Mouse (Mus musculus) limb, embryonic 12.5 days (tissue): ENCODE measurements at regions not wholly inside any gene's neighbourhood (a gene's known extent, or its start where the extent isn't known, plus 50 kb on each side); places are given as distances from the start of the nearest gene placed in this dataset.
A peak's percentile ranks its signal among the peaks of the same experiment; 100 is the strongest.

Experiments used
- ATAC-seq: fragments of 200-750 bp; cut with Nextera tagmentation; 2 replicates; pipeline ENCODE4 v1.8.0; 2017; ENCODE audit warnings: low read depth, moderate TSS enrichment; ENCODE audit not compliant: insufficient number of reproducible peaks, insufficient read depth, low FRiP score, low TSS enrichment
- H3K27ac ChIP-seq: fragments of 300-500 bp; sonication (generic); 2 replicates; pipeline ENCODE4 v1.5.1; 2016; ENCODE audit warnings: mild to moderate bottlenecking, moderate library complexity
- H3K27me3 ChIP-seq: fragments of 300-500 bp; sonication (generic); 2 replicates; pipeline ENCODE4 v1.6.1; 2016; ENCODE audit warnings: mild to moderate bottlenecking, moderate library complexity
- H3K36me3 ChIP-seq: fragments of 300-500 bp; sonication (generic); 2 replicates; pipeline ENCODE4 v1.6.1; 2016; ENCODE audit warnings: mild to moderate bottlenecking, moderate library complexity
- H3K4me1 ChIP-seq: fragments of 300-500 bp; sonication (generic); replicated peaks from 2 replicates; pipeline ENCODE4 v1.6.1; 2016
- H3K4me2 ChIP-seq: fragments of 300-500 bp; sonication (generic); 2 replicates; pipeline ENCODE4 v1.6.1; 2016; ENCODE audit warnings: mild to moderate bottlenecking, moderate library complexity
- H3K4me3 ChIP-seq: fragments of 300-500 bp; sonication (generic); replicated peaks from 2 replicates; pipeline ENCODE4 v1.5.1; 2016; ENCODE audit warnings: mild to moderate bottlenecking
- H3K9ac ChIP-seq: fragments of 300-500 bp; sonication (generic); replicated peaks from 2 replicates; pipeline ENCODE4 v1.6.1; 2016; ENCODE audit warnings: mild to moderate bottlenecking, moderate library complexity
- H3K9me3 ChIP-seq: fragments of 300-500 bp; sonication (generic); 2 replicates; pipeline ENCODE4 v1.6.1; 2016; ENCODE audit warnings: mild to moderate bottlenecking, moderate library complexity
- WGBS: fragments of 180-500 bp; shearing (Covaris S2); methylation state at CpG from one replicate; pipeline ENCODE4 v1.1.7; 2016; 5-methylcytosine and 5-hydroxymethylcytosine counted together

DNA sequence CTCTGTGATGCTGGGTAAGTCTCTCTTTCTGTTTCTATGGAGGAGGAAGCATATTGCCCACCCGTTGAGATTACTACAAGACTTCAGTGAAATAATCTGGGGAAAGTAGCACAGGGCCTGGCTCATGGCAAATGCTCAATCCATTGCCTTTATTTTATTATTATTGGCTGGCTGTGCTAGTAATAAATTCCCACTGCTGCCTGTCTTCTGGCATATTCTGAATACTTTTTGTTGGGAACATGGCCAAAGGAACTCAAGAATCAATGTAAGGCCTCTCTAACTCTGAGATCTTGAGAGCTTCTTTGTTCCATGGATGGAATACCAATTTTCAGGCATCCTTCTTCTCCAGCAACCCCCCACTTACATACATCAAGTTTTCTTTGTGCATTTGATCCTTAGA, 237.3 kb downstream of the Mex3b start:
- Histone ChIP-seq H3K4me2 (no peak overlapping the region), H3K9ac (no peak overlapping the region), H3K9me3 (no peaks in the 10 kb centered on the region), H3K36me3 (no peaks in the 10 kb centered on the region), H3K4me3 (no peak overlapping the region), H3K27me3 (no peaks in the 10 kb centered on the region), H3K27ac (no peak overlapping the region), H3K4me1 (no peaks in the 10 kb centered on the region)
- no peak for ATAC-seq
- WGBS = 88% methylated on average over 1 of the region's 1 CpGs

DNA sequence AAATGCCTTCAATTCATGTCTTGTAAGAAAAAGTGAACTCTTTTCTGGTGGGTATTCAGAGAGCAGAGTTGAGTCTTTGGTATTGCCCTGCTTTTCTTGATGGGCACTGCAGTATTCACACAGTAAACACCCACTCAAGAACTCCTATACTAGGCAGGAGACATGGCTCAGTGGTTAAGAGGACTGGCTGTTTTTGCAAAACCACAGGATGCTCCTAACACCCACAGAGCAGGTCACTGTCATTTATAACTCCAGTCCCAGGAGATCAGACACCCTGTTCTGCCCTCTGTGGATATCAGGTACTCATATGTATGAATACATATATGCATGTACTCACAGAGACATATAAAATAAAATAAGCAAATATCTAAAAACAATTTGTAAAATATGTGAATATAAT, 238.5 kb downstream of the Mex3b start:
- no peaks in the 10 kb centered on the region for H3K27me3 ChIP-seq
- H3K27ac ChIP-seq = no peak overlapping the region
- no peak for ATAC-seq
- H3K4me2 ChIP-seq = no peak overlapping the region
- no peaks in the 10 kb centered on the region for H3K36me3 ChIP-seq
- H3K9ac ChIP-seq = no peak overlapping the region
- no peak overlapping the region for H3K4me3 ChIP-seq
- no peaks in the 10 kb centered on the region for H3K9me3 ChIP-seq
- no peaks in the 10 kb centered on the region for H3K4me1 ChIP-seq

DNA sequence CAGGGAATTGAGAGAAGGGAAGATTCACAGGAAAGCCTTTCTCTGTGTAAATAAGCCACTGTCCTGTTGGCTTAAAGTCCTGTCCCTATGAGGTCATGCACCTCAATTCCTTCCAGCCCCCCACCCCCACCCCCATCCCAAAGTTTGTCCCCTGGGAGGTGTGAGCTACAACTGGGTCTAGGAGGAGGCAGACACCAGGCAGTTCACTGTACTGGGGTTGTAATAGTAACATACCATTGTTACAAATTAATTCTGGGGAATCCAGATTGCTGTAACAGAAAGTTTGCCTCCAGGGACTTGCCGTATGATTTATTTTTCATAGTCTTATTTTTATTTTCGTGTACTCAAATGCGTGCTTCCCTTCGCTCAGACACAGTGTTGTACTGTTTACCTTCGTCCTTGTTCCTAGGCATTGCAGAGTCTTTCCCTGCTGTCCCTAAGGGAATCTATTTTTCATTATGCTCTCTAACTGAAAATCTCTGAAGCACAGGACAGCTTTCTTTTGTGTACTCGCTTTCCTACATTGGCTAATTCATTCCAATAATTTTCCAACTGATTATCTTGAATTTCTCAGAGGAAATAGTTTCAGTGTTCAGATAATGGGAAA, 244.2 kb downstream of the Mex3b start:
- ATAC-seq = no peak
- no peak overlapping the region for H3K9ac ChIP-seq
- no peak overlapping the region for H3K4me3 ChIP-seq
- no peaks in the 10 kb centered on the region for H3K36me3 ChIP-seq
- H3K4me1 ChIP-seq = 0 out of 2 replicates have a peak, but pooled peaks cover 4% of the 10 kb centered on the region
- no peak overlapping the region for H3K27ac ChIP-seq
- H3K27me3 ChIP-seq = no peaks in the 10 kb centered on the region
- no peaks in the 10 kb centered on the region for H3K9me3 ChIP-seq
- WGBS = 82% methylated on average over 6 of the region's 6 CpGs
- H3K4me2 ChIP-seq = no peak overlapping the region

DNA sequence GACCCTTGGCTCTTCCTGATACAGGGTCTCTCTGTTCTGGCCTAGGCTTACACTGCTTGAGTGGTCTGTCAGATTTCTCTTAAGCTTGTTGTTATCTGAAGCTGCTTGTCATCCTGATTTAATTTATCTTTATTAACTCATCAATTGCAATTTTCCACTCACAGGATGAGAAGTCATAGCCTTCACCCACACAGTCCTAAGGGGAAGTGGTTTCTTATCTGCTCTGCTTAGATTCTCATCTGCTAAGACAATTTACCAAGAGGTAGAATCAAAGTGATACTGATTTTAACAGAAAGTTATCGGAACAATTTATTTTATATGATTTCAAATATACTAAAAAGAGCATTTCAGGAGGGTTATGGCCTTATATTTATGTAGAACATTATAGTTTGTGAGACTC, 249.4 kb downstream of the Mex3b start:
- no peak for ATAC-seq
- Histone ChIP-seq H3K9me3 (no peaks in the 10 kb centered on the region), H3K4me3 (no peak overlapping the region), H3K27me3 (no peaks in the 10 kb centered on the region), H3K4me2 (no peak overlapping the region), H3K36me3 (no peaks in the 10 kb centered on the region), H3K9ac (no peak overlapping the region), H3K27ac (no peak overlapping the region), H3K4me1 (no peaks in the 10 kb centered on the region)
- WGBS = 89% methylated on average over 1 of the region's 1 CpGs

- Histone ChIP-seq H3K4me3 (no peak overlapping the region), H3K36me3 (no peaks in the 10 kb centered on the region), H3K27me3 (no peaks in the 10 kb centered on the region), H3K9ac (no peak overlapping the region), H3K4me2 (no peak overlapping the region), H3K4me1 (no peaks in the 10 kb centered on the region), H3K27ac (no peak overlapping the region), H3K9me3 (no peaks in the 10 kb centered on the region)
- ATAC-seq = no peak
- WGBS = 86% methylated on average over 3 of the region's 3 CpGs
These were observed 249.9 kb downstream of the Mex3b start for GRCm38 (mm10) chr7:83117065-83117464.

- H3K27ac ChIP-seq = no peak overlapping the region
- no peaks in the 10 kb centered on the region for H3K27me3 ChIP-seq
- no peaks in the 10 kb centered on the region for H3K36me3 ChIP-seq
- no peak overlapping the region for H3K9ac ChIP-seq
- 84% methylated on average over 4 of the region's 4 CpGs for WGBS
- H3K4me1 ChIP-seq = no peaks in the 10 kb centered on the region
- H3K4me2 ChIP-seq = no peak overlapping the region
- peaks cover 6% of the 10 kb centered on the region; the same call in 1 of the 2 replicates for H3K9me3 ChIP-seq
- no peak overlapping the region for H3K4me3 ChIP-seq
- no peak for ATAC-seq
These were observed 259.1 kb downstream of the Mex3b start for GRCm38 (mm10) chr7:83126196-83126595.

DNA sequence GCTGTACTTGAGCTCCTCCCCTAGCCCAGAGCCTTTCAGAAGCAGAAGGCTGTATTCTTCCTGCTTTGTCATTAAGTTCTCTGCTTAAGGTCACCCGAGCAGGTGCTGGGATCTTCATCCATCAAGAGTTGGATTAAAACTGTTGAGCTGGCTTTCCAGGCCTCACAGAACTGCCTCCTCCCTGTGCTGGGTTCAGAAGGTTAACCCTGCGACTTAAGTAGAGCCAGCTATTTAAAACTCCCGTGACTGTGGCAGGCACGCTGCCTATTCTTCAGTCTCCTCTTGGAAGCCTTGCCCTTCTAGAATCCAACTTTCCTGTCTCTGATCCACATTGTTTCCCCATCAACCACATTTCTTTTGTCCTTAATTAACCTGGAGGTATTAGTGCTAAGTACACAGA, 273.1 kb downstream of the Mex3b start:
- H3K36me3 ChIP-seq = no peaks in the 10 kb centered on the region
- no peak overlapping the region for H3K4me3 ChIP-seq
- no peaks in the 10 kb centered on the region for H3K9me3 ChIP-seq
- no peak for ATAC-seq
- WGBS = 29% methylated on average over 4 of the region's 4 CpGs
- H3K27ac ChIP-seq = peak overlapping the region; percentile 9; the same call in 1 of the 2 replicates
- H3K9ac ChIP-seq = no peak overlapping the region
- H3K4me2 ChIP-seq = no peak overlapping the region
- H3K4me1 ChIP-seq = peaks cover 11% of the 10 kb centered on the region
- no peaks in the 10 kb centered on the region for H3K27me3 ChIP-seq

- H3K9ac ChIP-seq = no peak overlapping the region
- H3K4me3 ChIP-seq = no peak overlapping the region
- no peak overlapping the region for H3K4me2 ChIP-seq
- H3K9me3 ChIP-seq = no peaks in the 10 kb centered on the region
- no peak for ATAC-seq
- 89% methylated on average over 3 of the region's 3 CpGs for WGBS
- H3K4me1 ChIP-seq = peaks cover 11% of the 10 kb centered on the region
- H3K27ac ChIP-seq = peak overlapping the region; percentile 9; the same call in 1 of the 2 replicates
- no peaks in the 10 kb centered on the region for H3K27me3 ChIP-seq
- no peaks in the 10 kb centered on the region for H3K36me3 ChIP-seq
These were observed 273.5 kb downstream of the Mex3b start for GRCm38 (mm10) chr7:83140658-83141057.

DNA sequence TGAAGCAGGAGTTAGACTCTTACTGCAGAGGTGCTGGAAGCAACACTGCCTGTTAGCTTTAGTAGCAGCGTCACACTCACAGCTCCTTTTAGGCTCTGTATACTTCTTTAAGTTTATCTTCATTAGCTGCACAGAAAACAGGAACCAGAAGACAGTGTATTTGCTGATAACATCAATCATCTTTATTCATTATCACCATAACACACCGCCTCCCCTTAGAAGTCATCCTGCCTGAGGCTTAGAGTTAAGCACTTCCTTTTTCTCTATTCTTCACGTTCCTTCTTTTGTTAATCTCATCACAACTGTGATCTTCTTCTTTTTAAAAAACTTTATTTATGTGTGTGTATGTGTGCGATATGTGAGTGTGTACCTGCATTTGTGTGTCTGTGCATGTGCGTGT, 276.9 kb downstream of the Mex3b start:
- no peaks in the 10 kb centered on the region for H3K9me3 ChIP-seq
- no peak overlapping the region for H3K4me3 ChIP-seq
- peaks cover 11% of the 10 kb centered on the region for H3K4me1 ChIP-seq
- no peak overlapping the region for H3K27ac ChIP-seq
- 84% methylated on average over 5 of the region's 5 CpGs for WGBS
- no peak overlapping the region for H3K9ac ChIP-seq
- ATAC-seq = no peak
- no peaks in the 10 kb centered on the region for H3K27me3 ChIP-seq
- H3K4me2 ChIP-seq = no peak overlapping the region
- no peaks in the 10 kb centered on the region for H3K36me3 ChIP-seq

DNA sequence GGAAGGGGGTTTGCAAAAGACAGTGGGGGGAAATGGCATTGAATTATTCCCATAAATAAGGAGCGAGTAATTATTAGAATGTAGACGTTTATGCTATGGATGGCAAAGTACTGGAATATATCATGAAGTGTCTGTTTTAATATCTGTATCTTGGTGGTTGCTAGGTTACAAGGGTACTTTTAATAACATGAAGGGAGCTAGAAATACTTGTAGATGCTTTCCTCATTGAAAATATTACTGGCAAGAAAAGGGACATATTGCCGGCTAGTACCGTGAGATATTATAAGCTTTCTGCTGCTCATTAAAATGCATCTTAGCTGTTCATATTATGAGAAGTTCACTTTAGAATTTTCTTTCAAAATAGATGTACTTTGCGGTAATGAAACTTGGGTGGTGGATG, 278.4 kb downstream of the Mex3b start:
- 91% methylated on average over 5 of the region's 5 CpGs for WGBS
- no peak overlapping the region for H3K27ac ChIP-seq
- no peaks in the 10 kb centered on the region for H3K36me3 ChIP-seq
- no peak overlapping the region for H3K9ac ChIP-seq
- no peaks in the 10 kb centered on the region for H3K9me3 ChIP-seq
- no peak for ATAC-seq
- H3K4me3 ChIP-seq = no peak overlapping the region
- no peak overlapping the region for H3K4me2 ChIP-seq
- H3K4me1 ChIP-seq = peaks cover 3% of the 10 kb centered on the region
- H3K27me3 ChIP-seq = no peaks in the 10 kb centered on the region

- Histone ChIP-seq H3K36me3 (no peaks in the 10 kb centered on the region), H3K4me2 (no peak overlapping the region), H3K27ac (no peak overlapping the region), H3K9me3 (peaks cover 7% of the 10 kb centered on the region; the same call in 1 of the 2 replicates), H3K9ac (no peak overlapping the region), H3K4me3 (no peak overlapping the region), H3K4me1 (0 out of 2 replicates have a peak, but pooled peaks cover 4% of the 10 kb centered on the region), H3K27me3 (no peaks in the 10 kb centered on the region)
- whole genome bisulfite sequencing = 84% methylated on average over 2 of the region's 2 CpGs
- ATAC-seq = no peak
These were observed 294.1 kb downstream of the Mex3b start for GRCm38 (mm10) chr7:83161226-83161625.

GRCm38 (mm10) chr7:83162868-83163267, 295.7 kb downstream of the Mex3b start:
- Histone ChIP-seq H3K27ac (no peak overlapping the region), H3K4me3 (no peak overlapping the region), H3K36me3 (no peaks in the 10 kb centered on the region), H3K9me3 (peaks cover 7% of the 10 kb centered on the region; the same call in 1 of the 2 replicates), H3K4me1 (0 out of 2 replicates have a peak, but pooled peaks cover 4% of the 10 kb centered on the region), H3K4me2 (no peak overlapping the region), H3K27me3 (no peaks in the 10 kb centered on the region), H3K9ac (no peak overlapping the region)
- 72% methylated on average over 3 of the region's 3 CpGs for WGBS
- ATAC-seq = no peak
